Mouse (Mus musculus): Measurements from ENCODE around the gene Cd99l2. TPM values are rescaled to one million over a fixed set of nuclear protein-coding genes. Genes with fewer than 3 reads are reported as not detected.

The Cd99l2 gene
- polyA plus RNA-seq, 1 experiment from 2014 or later = 25.9 TPM

- no peak overlapping the region for H3K27ac ChIP-seq (replicated peaks; ENCODE audit: low read depth, low read length)
- 42% methylated on average over 5 of the region's 5 CpGs for WGBS
- H3K27me3 ChIP-seq (ENCODE audit: control insufficient read depth, insufficient read depth, low read length) = no peaks in the 10 kb centered on the region
- no peak overlapping the region for H3K9ac ChIP-seq (replicated peaks; ENCODE audit: low read length)
- H3K4me1 ChIP-seq (ENCODE audit: control insufficient read depth, insufficient read depth, low read length) = no peaks in the 10 kb centered on the region
- peak; percentile 40 for DNase-seq (ENCODE audit: low spot score)
- ATAC-seq (replicated peaks; ENCODE audit: insufficient number of reproducible peaks, low FRiP score, low TSS enrichment, low read depth) = no peak
- H3K4me3 ChIP-seq (ENCODE audit: low read depth, low read length) = no peak overlapping the region
- no peak overlapping the region for H3K4me2 ChIP-seq (ENCODE audit: low read depth, low read length)
- no peaks in the 10 kb centered on the region for H3K36me3 ChIP-seq (replicated peaks; ENCODE audit: control insufficient read depth, insufficient read depth, low read depth, low read length)
- no peaks in the 10 kb centered on the region for H3K9me3 ChIP-seq (replicated peaks; ENCODE audit: control insufficient read depth, low read length)
Observed at GRCm38 (mm10) chrX:71381571-71381970, 111.1 kb downstream of the Cd99l2 start.

- Histone ChIP-seq H3K9me3 (replicated peaks; ENCODE audit: control insufficient read depth, low read length) (no peaks in the 10 kb centered on the region), H3K9ac (replicated peaks; ENCODE audit: low read length) (no peak overlapping the region), H3K4me3 (ENCODE audit: low read depth, low read length) (no peak overlapping the region), H3K27me3 (ENCODE audit: control insufficient read depth, insufficient read depth, low read length) (no peaks in the 10 kb centered on the region), H3K36me3 (replicated peaks; ENCODE audit: control insufficient read depth, insufficient read depth, low read depth, low read length) (no peaks in the 10 kb centered on the region), H3K27ac (replicated peaks; ENCODE audit: low read depth, low read length) (no peak overlapping the region), H3K4me1 (ENCODE audit: control insufficient read depth, insufficient read depth, low read length) (no peaks in the 10 kb centered on the region), H3K4me2 (ENCODE audit: low read depth, low read length) (no peak overlapping the region)
- ATAC-seq (replicated peaks; ENCODE audit: insufficient number of reproducible peaks, low FRiP score, low TSS enrichment, low read depth) (no peak), DNase-seq (ENCODE audit: low spot score) (no peak)
- WGBS = 87% methylated on average over 2 of the region's 2 CpGs
Observed at GRCm38 (mm10) chrX:71378435-71378834, 114.2 kb downstream of the Cd99l2 start.

- ATAC-seq (replicated peaks; ENCODE audit: insufficient number of reproducible peaks, low FRiP score, low TSS enrichment, low read depth) (no peak), DNase-seq (ENCODE audit: low spot score) (no peak)
- no peak overlapping the region for H3K4me2 ChIP-seq (ENCODE audit: low read depth, low read length)
- H3K9me3 ChIP-seq (replicated peaks; ENCODE audit: control insufficient read depth, low read length) = no peaks in the 10 kb centered on the region
- H3K27me3 ChIP-seq (ENCODE audit: control insufficient read depth, insufficient read depth, low read length) = no peaks in the 10 kb centered on the region
- no peak overlapping the region for H3K4me3 ChIP-seq (ENCODE audit: low read depth, low read length)
- H3K27ac ChIP-seq (replicated peaks; ENCODE audit: low read depth, low read length) = no peak overlapping the region
- 90% methylated on average over 1 of the region's 1 CpGs for WGBS
- no peak overlapping the region for H3K9ac ChIP-seq (replicated peaks; ENCODE audit: low read length)
- no peaks in the 10 kb centered on the region for H3K4me1 ChIP-seq (ENCODE audit: control insufficient read depth, insufficient read depth, low read length)
- no peaks in the 10 kb centered on the region for H3K36me3 ChIP-seq (replicated peaks; ENCODE audit: control insufficient read depth, insufficient read depth, low read depth, low read length)
Observed at GRCm38 (mm10) chrX:71376781-71377180, 115.9 kb downstream of the Cd99l2 start.

Small RNAs within 50 kb of the gene (microRNA-seq; reads per million reads assigned to microRNA genes)
- gene Gm23945 (ENCODE audit: borderline number of aligned reads) = not detected

Other genes starting within 250 kb of the Cd99l2 start
- 9.9 and 10.6 TPM in 2 replicates for gene Mtmr1, start 128.1 kb downstream of the Cd99l2 start, polyA plus RNA-seq (2014; fragmentation: Nextera tagmentation; extraction: Ambion mirVana)
- 570 and 611 TPM in 2 replicates for gene Hmgb3, start 63.1 kb upstream of the Cd99l2 start, polyA plus RNA-seq (2014; fragmentation: Nextera tagmentation; extraction: Ambion mirVana)
- 15.1 and 17.8 TPM in 2 replicates for gene Gpr50, start 170.8 kb upstream of the Cd99l2 start, polyA plus RNA-seq (2014; fragmentation: Nextera tagmentation; extraction: Ambion mirVana)